Mouse (Mus musculus) limb, embryonic 11.5 days (tissue): ENCODE data around the gene Serpina10. TPM values are rescaled to one million over a fixed set of nuclear protein-coding genes. Genes with fewer than 3 reads are reported as not detected.
"Not testable (repeated sequence)": the region's sequence is repeated elsewhere in the genome, so short reads cannot be mapped to it uniquely, and the experiment has no call there.

Source experiments
- ATAC-seq: fragments of 200-750 bp; cut with Nextera tagmentation; 2 replicates; pipeline ENCODE4 v1.8.0; 2017; ENCODE audit warnings: low read depth; ENCODE audit not compliant: insufficient number of reproducible peaks, low FRiP score, low TSS enrichment
- DNase-seq: peaks from one replicate; pipeline ENCODE4 v3.0.0-alpha.2; 2015; ENCODE audit warnings: low spot score
- H3K27ac ChIP-seq: fragments of 300-500 bp; sonication (generic); replicated peaks from 2 replicates; pipeline ENCODE4 v1.5.1; 2014; ENCODE audit warnings: low read depth, mild to moderate bottlenecking, low read length
- H3K27me3 ChIP-seq: fragments of 300-500 bp; sonication (generic); 2 replicates; pipeline ENCODE4 v1.6.1; 2014; ENCODE audit warnings: mild to moderate bottlenecking, low read length, mixed read lengths; ENCODE audit not compliant: control insufficient read depth, insufficient read depth
- H3K36me3 ChIP-seq: fragments of 300-500 bp; sonication (generic); 2 replicates; pipeline ENCODE4 v1.6.1; 2014; ENCODE audit warnings: mild to moderate bottlenecking, low read length, moderate library complexity, mixed read lengths; ENCODE audit not compliant: control insufficient read depth, insufficient read depth
- H3K4me1 ChIP-seq: fragments of 300-500 bp; sonication (generic); 2 replicates; pipeline ENCODE4 v1.6.1; 2014; ENCODE audit warnings: low read length, mixed read lengths; ENCODE audit not compliant: control insufficient read depth, insufficient read depth
- H3K4me2 ChIP-seq: fragments of 300-500 bp; sonication (generic); 2 replicates; pipeline ENCODE4 v1.6.1; 2014; ENCODE audit warnings: low read depth, mild to moderate bottlenecking, moderate library complexity; ENCODE audit not compliant: severe bottlenecking
- H3K4me3 ChIP-seq: fragments of 300-500 bp; sonication (generic); 2 replicates; pipeline ENCODE4 v1.5.1; 2014; ENCODE audit warnings: low read depth, low read length
- H3K9ac ChIP-seq: fragments of 300-500 bp; sonication (generic); 2 replicates; pipeline ENCODE4 v1.6.1; 2014; ENCODE audit warnings: mild to moderate bottlenecking, low read length
- H3K9me3 ChIP-seq: fragments of 300-500 bp; sonication (generic); 2 replicates; pipeline ENCODE4 v1.6.1; 2016; ENCODE audit warnings: low read length; ENCODE audit not compliant: control insufficient read depth
- WGBS: fragments of 180-500 bp; shearing (Covaris S2); extraction: QIAGEN DNeasy Blood & Tissue Kit; methylation state at CpG from one replicate; pipeline ENCODE4 v1.1.7; 2014; 5-methylcytosine and 5-hydroxymethylcytosine counted together
- polyA plus RNA-seq: library from polyadenylated mRNA; unstranded; fragments of >200 nt; fragmentation: Nextera tagmentation; extraction: Ambion mirVana; gene quantifications from 2 replicates; pipeline ENCODE4 v1.2.1, GENCODE M21; 2014

The Serpina10 gene
- polyA plus RNA-seq, 1 experiment from 2014 or later = 0.11 TPM

- no peaks in the 10 kb centered on the region for H3K27me3 ChIP-seq
- DNase-seq = no peak
- no peak overlapping the region for H3K4me2 ChIP-seq
- ATAC-seq = no peak
- H3K4me1 ChIP-seq = no peaks in the 10 kb centered on the region
- H3K27ac ChIP-seq = no peak overlapping the region
- 85% methylated on average over 2 of the region's 2 CpGs for WGBS
- H3K9me3 ChIP-seq = no peaks in the 10 kb centered on the region
- H3K36me3 ChIP-seq = no peaks in the 10 kb centered on the region
- H3K9ac ChIP-seq = no peak overlapping the region
- H3K4me3 ChIP-seq = no peak overlapping the region
Measured at GRCm38 (mm10) chr12:103598411-103598810, 32.8 kb downstream of the Serpina10 start.

- Histone ChIP-seq H3K9ac (no peak overlapping the region), H3K27ac (no peak overlapping the region), H3K27me3 (no peaks in the 10 kb centered on the region), H3K4me1 (no peaks in the 10 kb centered on the region), H3K4me2 (no peak overlapping the region), H3K4me3 (no peak overlapping the region), H3K36me3 (no peaks in the 10 kb centered on the region), H3K9me3 (no peaks in the 10 kb centered on the region)
- 59% methylated on average over 8 of the region's 8 CpGs for WGBS
- ATAC-seq (no peak), DNase-seq (no peak)
Measured at GRCm38 (mm10) chr12:103583771-103584170, 47.5 kb downstream of the Serpina10 start.

- not testable (repeated sequence) for H3K27me3 ChIP-seq, ATAC-seq, H3K9ac ChIP-seq, H3K27ac ChIP-seq, H3K36me3 ChIP-seq, H3K9me3 ChIP-seq, H3K4me1 ChIP-seq, H3K4me2 ChIP-seq, DNase-seq, H3K4me3 ChIP-seq
- WGBS = 90% methylated on average over 6 of the region's 6 CpGs
Measured at GRCm38 (mm10) chr12:103578148-103578547, 53.1 kb downstream of the Serpina10 start.

- no peaks in the 10 kb centered on the region for H3K9me3 ChIP-seq
- no peak overlapping the region for H3K27ac ChIP-seq
- H3K36me3 ChIP-seq = no peaks in the 10 kb centered on the region
- no peaks in the 10 kb centered on the region for H3K4me1 ChIP-seq
- no peaks in the 10 kb centered on the region for H3K27me3 ChIP-seq
- no peak overlapping the region for H3K9ac ChIP-seq
- 60% methylated on average over 6 of the region's 6 CpGs for WGBS
- H3K4me2 ChIP-seq = no peak overlapping the region
- no peak overlapping the region for H3K4me3 ChIP-seq
- ATAC-seq (no peak), DNase-seq (no peak)
Measured at GRCm38 (mm10) chr12:103569690-103570089, 61.6 kb downstream of the Serpina10 start.

DNA sequence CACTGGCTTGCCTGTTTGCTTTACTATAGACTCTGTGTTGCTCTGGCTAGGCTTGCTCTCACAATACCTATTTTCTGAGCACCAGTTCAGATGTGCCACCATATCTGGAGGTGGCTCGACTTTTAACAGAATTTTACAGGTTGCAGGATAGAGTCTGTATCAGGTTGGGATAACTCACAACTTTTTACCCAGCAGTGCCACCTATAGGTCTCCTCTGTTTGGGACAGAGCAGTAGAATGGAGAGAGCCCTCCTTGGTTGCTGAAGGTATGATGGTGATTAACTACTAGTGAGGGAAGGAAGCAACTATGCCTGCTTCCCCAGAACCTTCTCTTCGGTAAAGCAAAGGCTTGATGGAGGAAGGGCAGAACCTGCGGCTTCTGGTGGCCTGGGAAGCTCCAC, 64.1 kb downstream of the Serpina10 start:
- ATAC-seq = no peak
- Histone ChIP-seq H3K4me1 (no peaks in the 10 kb centered on the region), H3K4me3 (no peak overlapping the region), H3K36me3 (no peaks in the 10 kb centered on the region), H3K9ac (no peak overlapping the region), H3K4me2 (no peak overlapping the region), H3K27me3 (no peaks in the 10 kb centered on the region), H3K9me3 (no peaks in the 10 kb centered on the region), H3K27ac (no peak overlapping the region)
- 73% methylated on average over 3 of the region's 3 CpGs for WGBS
- no peak for DNase-seq

GRCm38 (mm10) chr12:103565151-103565550, 66.1 kb downstream of the Serpina10 start:
- Histone ChIP-seq H3K36me3 (no peaks in the 10 kb centered on the region), H3K27ac (no peak overlapping the region), H3K27me3 (no peaks in the 10 kb centered on the region), H3K4me1 (no peaks in the 10 kb centered on the region), H3K9me3 (no peaks in the 10 kb centered on the region), H3K9ac (no peak overlapping the region), H3K4me2 (no peak overlapping the region), H3K4me3 (no peak overlapping the region)
- 86% methylated on average over 7 of the region's 7 CpGs for WGBS
- DNase-seq (no peak), ATAC-seq (no peak)

Other genes starting within 250 kb of the Serpina10 start
- gene Otub2, start 242.8 kb downstream of the Serpina10 start, polyA plus RNA-seq = 11.2 and 11.3 TPM in 2 replicates
- gene 9330161L09Rik, start 223.6 kb downstream of the Serpina10 start, polyA plus RNA-seq = 0.58 and 1.0 TPM in 2 replicates
- 102 and 105 TPM in 2 replicates for gene Ddx24, start 205.6 kb downstream of the Serpina10 start, polyA plus RNA-seq
- 0.70 and 1.2 TPM in 2 replicates for gene Ifi27, start 197.2 kb downstream of the Serpina10 start, polyA plus RNA-seq
- 0.37 and 0.47 TPM in 2 replicates for gene Ifi27l2a, start 187.8 kb downstream of the Serpina10 start, polyA plus RNA-seq
- not detected in 2 replicates for gene Ifi27l2b, start 174.2 kb downstream of the Serpina10 start, polyA plus RNA-seq
- gene Ppp4r4, start 99.2 kb downstream of the Serpina10 start, polyA plus RNA-seq = 2.1 and 2.2 TPM in 2 replicates
- 0.53 and 0.57 TPM in 2 replicates for gene Serpina6, start 25.8 kb upstream of the Serpina10 start, polyA plus RNA-seq
- gene Serpina16, start 44.7 kb upstream of the Serpina10 start, polyA plus RNA-seq = not detected in 2 replicates
- gene Serpina1f, start 64.1 kb upstream of the Serpina10 start, polyA plus RNA-seq = not detected in 2 replicates
- gene Serpina1d, start 142.1 kb upstream of the Serpina10 start, polyA plus RNA-seq = not detected in 2 replicates
- gene Serpina1b, start 198.9 kb upstream of the Serpina10 start, polyA plus RNA-seq = 0.25 TPM in 1 of 2 replicates, not detected in the other
- not detected in 2 replicates for gene Serpina1a, start 232.1 kb upstream of the Serpina10 start, polyA plus RNA-seq